Mouse (Mus musculus) embryonic stem cell, embryonic (primary cell): ENCODE measurements around the gene Orai1.

Experiments
- CTCF ChIA-PET, 4 experiments: fragments of 300-600 bp in 2 of 4; fragments of 350-600 bp in 2 of 4; sonication (Branson Sonifier 250); formaldehyde crosslinking; loops; one replicate each; lab custom pipeline; 2022; ENCODE audit warnings: inconsistent platforms in 2 of 4; lab: Charles Lee
- POLR2A ChIA-PET, 4 experiments: fragments of 300-600 bp in 2 of 4; fragments of 350-600 bp in 2 of 4; sonication (Branson Sonifier 250); formaldehyde crosslinking; loops; one replicate each; lab custom pipeline; 2022; ENCODE audit warnings: antibody characterized with exemption in 4 of 4, inconsistent platforms in 1 of 4; lab: Charles Lee

The Orai1 gene

DNA sequence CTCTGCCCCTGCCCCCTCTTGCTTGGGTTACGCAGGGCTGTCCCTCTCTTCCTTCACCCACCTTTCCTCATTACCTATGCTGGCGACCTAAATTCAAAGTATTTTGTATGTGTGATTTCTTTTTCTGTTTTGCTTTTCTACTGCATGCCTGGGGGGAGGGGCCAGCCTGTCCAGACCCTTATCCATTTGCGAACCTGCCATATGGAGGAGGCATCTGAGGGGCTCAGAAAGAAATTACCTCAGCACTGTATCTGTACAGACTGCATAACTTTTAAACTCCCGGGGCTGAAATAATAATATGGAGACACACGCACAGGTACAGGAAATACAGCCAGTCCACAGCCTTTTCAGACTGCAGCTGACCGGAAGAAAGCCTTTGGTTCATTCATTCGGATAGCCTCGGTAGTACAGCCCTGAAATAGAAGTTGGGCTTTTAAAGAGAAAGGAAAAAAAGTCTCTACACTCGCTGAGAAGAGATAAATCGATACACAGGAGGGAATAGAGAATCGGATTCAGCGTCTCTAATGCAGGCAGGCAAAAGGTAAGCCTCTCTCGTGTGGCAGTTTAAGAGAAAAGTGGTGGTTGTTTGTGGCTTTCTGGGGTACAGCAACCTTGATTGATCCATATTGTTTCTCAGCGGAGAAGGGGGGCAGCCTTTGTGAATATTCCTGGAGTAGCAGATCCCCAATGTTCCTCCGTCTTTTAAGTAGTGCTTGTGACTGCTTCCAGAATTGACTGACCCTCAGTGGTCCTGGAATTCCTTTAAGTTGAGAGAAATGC is 25.1 kb upstream of the Orai1 start, which contains the start of gene Kdm2b:
Kdm2b (minus strand) TSS at position 273 of the 780 bp plus-strand sequence.
- ChIA-PET POLR2A (interaction anchor here in 3 of 4 experiments (0.6 to 4.7 kb wide), 25 partner anchors 10 to 365 kb away, joined by 3 to 43 read pairs (median 4); partner anchors contain the start of gene Orai1 (in 2 of the 3)), CTCF (interaction anchor here in 3 of 4 experiments (0.5 to 1.2 kb wide), 5 partner anchors 22 to 493 kb away, joined by 3 to 7 read pairs (median 3); partner anchors contain the start of gene Orai1 (in 1 of the 3))

DNA sequence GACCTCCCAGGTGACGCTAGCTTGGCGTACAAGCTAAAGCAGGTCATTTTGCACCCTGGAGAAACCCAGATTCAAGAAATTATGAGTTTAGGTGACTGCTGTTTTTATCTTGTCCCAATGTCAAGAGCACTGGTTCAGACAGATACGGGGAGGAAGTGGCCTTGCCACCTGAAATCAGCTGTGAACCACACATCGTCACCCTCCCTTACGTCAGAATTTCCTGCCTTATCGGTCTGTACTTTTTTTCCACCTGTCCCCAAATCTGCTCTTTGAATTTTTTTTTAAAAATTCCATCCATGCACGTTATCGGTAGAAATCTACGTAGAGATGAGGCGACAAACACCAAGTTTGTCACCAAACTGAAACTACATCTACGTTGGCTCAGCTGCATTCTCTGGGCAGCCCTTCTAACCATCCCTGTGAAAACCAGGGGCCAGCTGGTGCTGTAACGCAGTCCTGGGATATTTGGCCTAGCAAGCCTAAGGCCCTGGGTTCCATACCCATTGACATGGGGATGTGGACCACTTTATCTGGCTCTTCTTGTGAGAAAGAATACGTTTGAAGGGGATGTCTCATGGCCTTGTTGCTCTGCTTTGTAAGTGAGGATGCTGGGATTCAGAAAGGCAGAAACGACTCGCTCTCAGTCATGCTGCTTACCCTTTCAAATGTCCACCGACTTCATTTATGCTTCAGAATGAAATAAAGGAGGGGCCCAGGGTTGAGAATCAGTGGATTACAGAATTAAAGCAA is 24.3 kb upstream of the Orai1 start:
- CTCF ChIA-PET: interaction anchor here in 1 of 4 experiments (1.0 kb wide), 1 partner anchor 167 kb away, joined by 4 read pairs; no protein-coding TSS in a partner anchor

DNA sequence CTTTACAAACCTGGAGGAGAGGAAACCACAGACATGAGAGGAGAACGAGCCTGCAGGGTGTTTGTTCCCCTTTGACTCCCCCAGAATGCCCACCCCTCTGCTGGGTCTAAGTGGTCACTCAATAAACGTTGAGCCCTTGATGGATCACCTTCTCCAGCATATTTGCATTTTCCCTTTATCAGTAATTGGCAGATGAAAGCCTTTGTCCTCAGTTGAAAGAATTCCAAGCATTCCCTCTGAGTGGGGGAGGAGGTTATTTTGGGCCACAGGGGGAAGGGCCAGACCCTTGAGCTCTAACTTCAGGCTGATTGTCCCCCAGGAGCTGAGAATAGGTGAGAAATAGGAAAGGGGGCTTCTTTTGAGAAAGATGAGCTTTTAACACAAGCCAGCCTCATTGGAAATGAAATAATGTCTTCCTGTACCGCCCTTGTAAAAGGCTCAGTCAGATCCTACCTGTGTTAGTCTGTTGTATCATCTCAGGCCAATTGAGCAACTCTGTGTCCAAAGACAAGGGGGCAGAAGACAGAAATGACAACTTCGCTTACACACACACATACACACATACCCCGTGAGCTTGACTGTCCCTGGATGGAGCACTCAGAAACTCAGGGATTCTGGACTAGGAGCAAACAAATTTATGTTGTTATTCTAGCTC is 23.4 kb upstream of the Orai1 start:
- ChIA-PET CTCF (interaction anchor here in 2 of 4 experiments (0.5 to 1.0 kb wide), 4 partner anchors 17 to 167 kb away, joined by 3 to 4 read pairs (median 3); no protein-coding TSS in a partner anchor), POLR2A (interaction anchor here (0.7 to 6.6 kb wide), 19 partner anchors 9 to 146 kb away, joined by 3 to 50 read pairs (median 4); partner anchors contain the start of gene Orai1 (in 3 of the 4))

More for the DNA sequence above, 24.3 kb upstream of the Orai1 start:
- POLR2A ChIA-PET: interaction anchor here in 3 of 4 experiments (0.6 to 4.7 kb wide), 7 partner anchors 22 to 147 kb away, joined by 4 to 43 read pairs (median 6); partner anchors contain the start of gene Orai1 (in 2 of the 3)

DNA sequence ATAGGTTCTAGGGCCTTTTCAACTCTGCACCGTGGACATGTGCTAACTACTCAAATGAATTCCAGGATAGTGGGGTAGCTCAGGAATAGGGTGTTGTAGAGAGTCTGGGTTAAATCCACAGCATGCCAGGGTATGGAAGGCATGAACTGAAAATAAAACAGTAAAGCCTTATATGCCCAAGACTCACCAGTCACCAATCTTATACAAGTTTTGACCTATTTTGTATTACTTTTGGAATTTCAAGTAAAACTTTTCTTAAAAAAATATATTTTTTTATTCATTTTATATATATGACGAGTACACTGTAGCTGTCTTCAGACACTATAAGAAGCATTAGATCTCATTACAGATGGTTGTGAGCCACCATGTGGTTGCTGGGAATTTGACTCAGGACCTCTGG is 21.1 kb upstream of the Orai1 start:
- POLR2A ChIA-PET: interaction anchor here in 3 of 4 experiments (0.6 to 6.6 kb wide), 7 partner anchors 10 to 659 kb away, joined by 3 to 50 read pairs (median 6); partner anchors contain the start of gene Orai1 (in 3 of the 3)
- CTCF ChIA-PET: no interaction called here

GRCm38 (mm10) chr5:122994303-122994846 is 20.5 kb upstream of the Orai1 start:
- CTCF ChIA-PET: interaction anchor here in 3 of 4 experiments (0.7 to 1.7 kb wide), 7 partner anchors 10 to 884 kb away, joined by 3 to 5 read pairs (median 4); partner anchors contain the start of gene Orai1 (in 2 of the 3)
- POLR2A ChIA-PET: interaction anchor here (0.6 to 6.6 kb wide), 12 partner anchors 9 to 264 kb away, joined by 3 to 50 read pairs (median 4); partner anchors contain the start of gene Orai1 (in 3 of the 4)

- ChIA-PET POLR2A (interaction anchor here (0.6 to 6.6 kb wide), 20 partner anchors 9 to 1075 kb away, joined by 3 to 50 read pairs (median 3); partner anchors contain the start of gene Orai1 (in 3 of the 4)), CTCF (interaction anchor here in 3 of 4 experiments (0.6 to 1.7 kb wide), 9 partner anchors 10 to 885 kb away, joined by 3 to 5 read pairs (median 4); partner anchors contain the start of gene Orai1 (in 2 of the 3))
Observed at GRCm38 (mm10) chr5:122994910-122995309, 20.0 kb upstream of the Orai1 start.

DNA sequence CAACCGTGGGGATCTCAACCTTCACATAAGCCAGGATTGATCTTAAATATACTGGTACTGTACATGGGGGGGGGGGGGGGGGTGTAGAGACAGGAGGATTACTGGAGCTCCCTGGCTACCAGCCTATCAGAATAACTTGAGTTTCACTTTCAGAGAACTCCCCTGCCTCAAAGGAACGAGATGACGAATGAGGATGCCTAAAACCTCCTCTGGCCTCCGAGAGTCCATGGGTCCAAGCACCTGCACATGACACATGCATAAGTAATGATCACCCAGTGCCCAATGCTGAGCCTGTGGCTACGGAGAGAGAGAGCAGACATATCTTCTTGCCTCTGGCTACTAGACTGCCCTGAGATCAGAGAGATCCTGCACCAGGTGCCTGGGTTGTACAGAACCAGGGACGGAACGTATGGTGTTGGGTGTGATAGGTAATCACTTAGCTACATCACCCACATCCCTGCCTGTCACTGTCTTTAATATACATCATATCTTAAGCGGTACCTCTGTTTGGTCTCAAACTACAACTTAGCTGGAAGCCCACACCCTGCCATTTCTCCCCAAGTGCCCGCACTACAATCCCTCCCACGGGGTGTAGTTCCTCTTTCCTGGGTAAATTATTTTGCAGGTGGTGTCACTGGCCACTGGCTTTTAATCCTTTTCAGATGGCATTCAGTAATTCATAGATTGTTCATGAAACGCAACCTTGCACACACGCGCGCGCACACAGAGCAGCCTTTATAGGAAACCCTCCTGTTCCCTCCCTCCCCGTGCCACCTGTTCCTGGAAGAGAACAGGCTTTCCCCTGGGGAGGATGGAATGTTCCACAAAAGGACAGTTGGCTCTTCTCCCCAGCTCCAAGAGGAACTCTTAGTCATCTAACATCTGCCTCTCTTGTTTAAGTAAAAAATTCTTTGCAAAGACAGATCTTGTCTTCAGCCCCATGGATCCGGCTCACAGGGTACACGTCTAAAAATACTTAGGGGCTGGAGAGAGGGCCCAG is 17.4 kb upstream of the Orai1 start:
- ChIA-PET CTCF (interaction anchor here in 2 of 4 experiments (0.6 to 1.8 kb wide), 2 partner anchors 17 to 233 kb away, joined by 3 to 5 read pairs; partner anchors contain the start of gene Orai1 (in 1 of the 2)), POLR2A (interaction anchor here in 2 of 4 experiments (0.6 to 6.6 kb wide), 10 partner anchors 8 to 20 kb away, joined by 3 to 50 read pairs (median 5); partner anchors contain the start of gene Orai1 (in 2 of the 2))

GRCm38 (mm10) chr5:123000901-123001300 is 14.0 kb upstream of the Orai1 start:
- CTCF ChIA-PET: interaction anchor here in 1 of 4 experiments (0.6 to 2.6 kb wide), 3 partner anchors 14 to 220 kb away, joined by 3 to 6 read pairs (median 5); partner anchors contain the start of gene Orai1
- POLR2A ChIA-PET: interaction anchor here in 3 of 4 experiments (0.6 to 3.9 kb wide), 13 partner anchors 9 to 172 kb away, joined by 3 to 20 read pairs (median 3); partner anchors contain the start of gene Orai1 (in 1 of the 3)

DNA sequence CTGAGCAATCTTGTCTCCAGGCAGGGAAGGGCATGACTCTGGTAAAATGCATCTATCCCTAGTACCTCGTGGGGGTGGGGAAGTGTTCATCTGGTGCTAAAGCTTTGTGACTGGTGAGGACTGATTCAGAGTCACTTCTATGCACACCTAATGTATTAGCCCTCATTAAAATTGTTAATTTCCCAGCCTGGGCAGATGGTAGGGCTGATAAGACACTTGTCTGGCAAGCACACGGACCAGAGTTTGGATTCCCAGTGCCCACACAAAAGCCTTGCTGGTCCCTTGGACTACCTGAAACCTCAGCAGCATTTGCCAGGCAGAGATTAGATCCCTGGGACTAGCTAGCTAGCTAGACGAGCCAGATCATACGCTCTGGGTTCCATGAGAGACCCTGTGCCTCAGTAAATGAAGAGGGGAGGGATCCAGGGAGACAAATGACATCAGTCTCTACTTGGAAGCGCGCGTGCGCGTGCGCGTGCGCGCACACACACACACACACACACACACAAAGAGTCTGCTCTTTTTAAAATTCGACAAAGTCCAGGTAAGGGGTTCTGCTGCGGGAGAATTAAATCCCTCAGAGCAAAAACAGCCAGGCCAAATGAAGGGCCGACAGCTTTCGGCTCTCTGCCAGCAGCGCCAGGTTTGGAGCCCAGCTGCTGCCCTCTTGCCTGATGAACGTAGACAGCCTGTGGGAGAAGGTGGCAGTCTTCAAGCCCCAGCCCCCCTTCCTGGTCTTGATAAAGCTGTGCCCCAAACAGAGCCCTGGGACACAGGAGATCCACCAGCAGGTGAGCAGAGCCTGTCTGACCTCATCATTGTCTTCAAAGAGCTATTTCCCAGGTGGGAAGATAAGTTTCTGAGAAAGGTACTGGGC is 8.9 kb upstream of the Orai1 start:
- ChIA-PET POLR2A (interaction anchor here in 3 of 4 experiments (0.5 to 3.3 kb wide), 16 partner anchors 9 to 864 kb away, joined by 3 to 18 read pairs (median 4); partner anchors contain the start of genes Orai1 (in 3 of the 3), Kdm2b (in 1 of the 3) and Rhof (in 1 of the 3)), CTCF (interaction anchor here (0.5 to 2.1 kb wide), 8 partner anchors 9 to 69 kb away, joined by 3 to 10 read pairs (median 4); partner anchors contain the start of gene Orai1 (in 2 of the 4))

- CTCF ChIA-PET: no interaction called here
- POLR2A ChIA-PET: interaction anchor here in 1 of 4 experiments (0.6 kb wide), 1 partner anchor 22 kb away, joined by 3 read pairs; no protein-coding TSS in a partner anchor
Observed at GRCm38 (mm10) chr5:123008877-123009493, 5.9 kb upstream of the Orai1 start.

GRCm38 (mm10) chr5:123009873-123010272 is 5.0 kb upstream of the Orai1 start:
- CTCF ChIA-PET: interaction anchor here (0.6 to 1.3 kb wide), 10 partner anchors 11 to 231 kb away, joined by 3 to 5 read pairs (median 3); partner anchors contain the start of gene Rhof (in 1 of the 4)
- POLR2A ChIA-PET: interaction anchor here in 2 of 4 experiments (0.7 to 1.0 kb wide), 2 partner anchors 9 to 29 kb away, joined by 3 read pairs; no protein-coding TSS in a partner anchor

DNA sequence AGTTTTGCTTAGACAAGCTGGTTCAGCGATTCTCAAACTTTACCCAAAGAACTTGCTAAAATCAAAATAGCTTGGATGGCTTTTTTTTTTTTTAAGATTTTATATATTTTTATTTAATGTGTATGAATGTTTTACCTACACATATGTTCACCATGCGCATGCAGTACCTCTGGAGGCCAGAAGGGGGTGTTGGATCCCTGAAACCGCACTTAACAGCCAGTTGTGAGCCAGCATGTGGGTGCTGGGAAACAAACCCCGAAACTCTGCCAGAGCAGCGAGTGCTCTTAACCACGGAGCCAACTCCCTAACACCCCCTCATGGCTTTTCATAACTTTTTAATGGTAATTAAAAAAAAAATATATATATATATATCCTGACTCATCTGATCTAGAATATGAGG is 4.1 kb upstream of the Orai1 start:
- ChIA-PET POLR2A (interaction anchor here in 2 of 4 experiments (0.7 to 1.0 kb wide), 2 partner anchors 28 to 209 kb away, joined by 3 read pairs; no protein-coding TSS in a partner anchor), CTCF (interaction anchor here (0.6 to 1.3 kb wide), 12 partner anchors 12 to 343 kb away, joined by 3 to 9 read pairs (median 3); partner anchors contain the start of gene Rhof (in 1 of the 4))

DNA sequence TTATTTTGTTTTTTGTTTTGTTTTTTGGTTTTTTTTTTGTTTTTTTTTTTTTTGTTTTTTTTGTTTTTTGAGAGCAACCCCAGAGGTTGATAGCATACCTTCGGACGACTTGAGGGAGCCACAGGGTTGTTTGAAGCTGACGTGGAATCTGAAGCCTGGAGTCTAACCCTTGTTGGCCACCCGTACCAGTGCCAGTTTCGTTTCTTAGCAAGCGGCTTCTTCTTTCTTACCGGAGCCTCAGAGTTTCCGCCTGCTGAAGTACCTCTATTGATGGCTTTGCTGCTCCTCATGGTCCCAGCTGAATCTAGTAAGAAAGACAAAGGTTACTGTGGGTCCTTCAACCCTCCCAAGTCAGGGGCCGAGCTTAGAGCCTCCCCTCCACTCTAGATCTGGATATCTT is 3.2 kb upstream of the Orai1 start:
- POLR2A ChIA-PET: interaction anchor here in 1 of 4 experiments (0.6 to 0.7 kb wide), 2 partner anchors 13 to 25 kb away, joined by 3 read pairs; no protein-coding TSS in a partner anchor
- CTCF ChIA-PET: interaction anchor here in 2 of 4 experiments (0.5 to 0.9 kb wide), 3 partner anchors 38 to 94 kb away, joined by 4 to 14 read pairs (median 6); no protein-coding TSS in a partner anchor
